Mouse (Mus musculus): ENCODE data around the gene Nr6a1.

Gene Nr6a1

DNA sequence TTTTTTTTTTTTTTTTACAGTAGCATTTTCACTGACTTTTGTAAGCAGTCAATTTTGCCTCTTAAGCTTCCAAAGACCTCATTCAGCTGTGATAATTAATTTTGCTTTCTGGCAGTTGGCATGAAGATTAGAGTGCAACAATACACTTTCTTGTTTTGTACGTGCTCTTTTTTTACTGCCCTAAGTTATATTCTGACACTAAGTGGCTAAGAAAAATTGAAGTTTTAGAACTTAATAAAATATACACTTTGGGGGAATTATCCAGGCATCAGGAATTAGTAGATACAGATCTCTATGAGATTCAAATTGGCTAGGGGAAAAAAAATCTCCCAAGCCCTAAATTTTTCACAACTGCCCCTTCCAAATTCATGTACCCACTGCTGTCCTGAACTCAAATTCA lies 144.8 kb downstream of the Nr6a1 start:
- no peak for DNase-seq (ENCODE audit: low read depth)

DNA sequence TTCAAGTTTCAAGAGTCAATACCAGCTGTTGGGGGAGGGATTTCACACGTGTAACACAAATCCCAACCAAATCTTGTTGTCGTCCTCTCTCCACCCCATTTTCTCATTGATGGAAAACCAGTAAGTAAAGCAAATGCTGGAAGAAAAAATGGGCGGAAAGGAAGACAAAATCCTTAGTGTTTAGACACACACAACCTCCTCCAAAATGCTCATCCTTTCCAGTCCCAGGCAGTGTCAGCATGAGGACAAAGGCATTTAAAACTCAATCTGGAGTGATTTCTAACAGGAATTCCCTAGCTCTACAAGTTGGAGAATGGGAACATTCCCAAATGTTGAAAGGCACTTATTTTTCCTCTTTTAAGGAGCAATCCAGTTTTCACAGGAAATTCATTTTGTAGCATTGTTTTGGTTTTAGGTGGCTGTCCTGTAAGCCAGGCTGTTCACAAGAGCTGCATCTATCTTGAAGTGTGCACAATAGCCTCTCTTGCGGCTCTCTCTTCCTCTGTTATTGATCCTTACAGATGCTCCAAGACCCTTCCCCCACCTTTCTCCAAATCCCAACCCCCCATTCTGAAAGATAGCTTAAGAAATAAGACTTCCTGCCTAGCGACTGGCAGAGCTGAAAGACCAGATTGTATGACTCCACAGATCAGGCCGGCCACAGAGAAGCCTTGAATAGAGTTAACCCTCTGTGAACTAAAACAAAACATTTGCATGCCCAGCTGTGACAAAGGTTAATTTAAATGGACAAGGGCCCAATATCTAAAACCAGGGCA lies 145.4 kb downstream of the Nr6a1 start:
- no peak for DNase-seq (ENCODE audit: low read depth)

DNA sequence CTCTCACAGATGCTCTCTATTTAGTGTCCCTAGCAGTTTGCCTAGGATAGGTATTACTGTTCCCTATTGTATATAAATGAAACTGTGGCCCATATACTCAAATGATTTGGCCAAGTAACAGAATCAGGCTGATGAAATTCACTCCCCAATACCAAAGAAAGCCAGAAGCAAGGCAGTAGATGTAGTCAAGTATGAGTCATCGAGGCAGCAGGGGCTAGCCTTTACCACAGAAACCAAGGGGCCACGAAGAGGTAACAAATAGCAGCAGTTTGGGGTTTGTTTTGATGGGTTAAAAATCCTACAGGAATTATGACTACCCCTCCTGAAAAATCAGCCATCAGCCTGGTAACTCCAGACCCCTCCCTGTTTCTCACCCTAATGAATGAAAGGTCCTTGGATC lies 147.5 kb downstream of the Nr6a1 start:
- peak; percentile 47 for DNase-seq (ENCODE audit: low read depth)

DNA sequence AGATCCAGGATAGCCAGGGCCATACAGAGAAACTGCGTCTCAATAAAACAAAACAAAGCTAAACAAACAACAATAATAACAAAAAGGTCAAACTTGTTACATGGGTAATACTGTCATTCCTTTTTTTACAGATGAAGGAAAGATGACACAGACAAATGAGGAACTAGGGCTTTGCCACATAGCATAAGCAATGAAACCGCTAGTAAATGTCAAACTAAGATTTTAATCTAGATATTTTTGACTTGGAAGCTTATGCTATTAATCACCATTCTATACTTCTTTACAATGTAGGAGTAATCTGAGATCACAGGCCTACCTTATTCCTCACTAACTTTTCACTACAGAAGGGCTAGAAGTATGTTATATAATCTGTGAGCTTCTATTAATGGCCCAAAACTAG lies 150.2 kb downstream of the Nr6a1 start:
- DNase-seq (ENCODE audit: low read depth): no peak

DNA sequence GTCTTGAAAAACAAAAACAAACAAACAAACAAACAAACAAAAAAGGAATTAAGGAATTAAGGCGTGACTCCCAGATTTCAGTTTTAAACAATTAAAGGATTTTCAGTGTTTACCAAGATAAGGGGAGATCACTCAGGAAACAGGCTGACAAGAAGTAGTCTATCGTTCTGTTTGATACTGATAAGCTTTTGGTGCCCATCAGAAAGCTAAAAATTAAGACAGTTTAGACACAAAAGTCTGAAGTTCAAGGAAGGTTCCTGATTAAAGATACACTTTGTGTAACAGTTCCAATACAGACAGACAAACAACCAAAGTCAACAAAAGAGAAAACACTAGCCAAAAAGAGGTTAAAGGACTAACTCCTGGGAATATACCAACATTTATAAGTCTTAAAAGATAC lies 152.6 kb downstream of the Nr6a1 start:
- DNase-seq (ENCODE audit: low read depth): no peak

DNA sequence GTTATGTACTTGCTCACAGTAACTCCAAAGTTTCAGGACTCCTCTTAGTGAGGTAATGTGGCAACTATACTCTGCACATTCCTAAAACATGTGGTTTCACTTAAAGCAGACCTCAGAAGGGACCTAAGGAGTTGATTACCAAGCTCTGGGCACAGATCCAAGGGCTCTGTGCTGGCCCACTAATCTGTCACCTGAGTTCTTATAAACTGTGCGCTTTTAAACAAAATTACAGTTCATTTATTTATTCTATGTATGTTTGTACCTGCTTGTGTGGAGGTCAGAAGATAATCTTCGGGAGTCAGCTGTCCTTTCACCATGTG lies 156.1 kb downstream of the Nr6a1 start:
- peak; percentile 96 for DNase-seq (ENCODE audit: low read depth)

DNA sequence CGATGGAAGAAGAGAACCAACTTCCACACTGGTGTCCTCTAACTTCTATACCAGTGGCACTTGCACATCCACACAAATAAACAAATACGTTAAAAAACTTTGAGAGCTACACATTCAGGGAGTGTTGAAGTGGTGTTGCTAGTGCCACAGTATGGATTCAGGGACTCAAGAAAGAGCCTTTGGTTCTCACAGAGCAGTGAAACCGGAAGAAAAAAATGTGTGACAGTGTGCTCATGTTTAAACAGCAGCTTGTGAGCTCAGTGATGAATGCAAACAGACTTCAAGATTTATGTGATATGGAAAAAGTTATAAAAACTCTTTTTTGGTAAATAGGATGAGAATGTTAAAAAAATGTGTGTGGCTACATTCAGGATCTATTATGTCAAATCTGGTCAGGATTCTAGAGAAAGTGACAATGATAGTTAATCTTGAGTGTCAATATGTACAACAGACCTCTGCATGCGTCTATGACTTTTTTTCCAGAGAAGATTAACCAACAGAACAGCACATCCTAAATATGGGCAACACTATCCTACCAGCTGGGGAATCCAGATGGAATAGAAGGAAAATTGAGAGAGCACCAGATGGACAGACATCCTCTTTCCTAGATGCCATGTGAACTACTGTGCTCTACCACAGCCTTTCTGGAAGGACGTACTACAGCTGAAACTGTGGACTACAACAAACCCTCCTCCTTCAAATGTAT lies 156.6 kb downstream of the Nr6a1 start:
- peak; percentile 9 for DNase-seq (ENCODE audit: low read depth)

DNA sequence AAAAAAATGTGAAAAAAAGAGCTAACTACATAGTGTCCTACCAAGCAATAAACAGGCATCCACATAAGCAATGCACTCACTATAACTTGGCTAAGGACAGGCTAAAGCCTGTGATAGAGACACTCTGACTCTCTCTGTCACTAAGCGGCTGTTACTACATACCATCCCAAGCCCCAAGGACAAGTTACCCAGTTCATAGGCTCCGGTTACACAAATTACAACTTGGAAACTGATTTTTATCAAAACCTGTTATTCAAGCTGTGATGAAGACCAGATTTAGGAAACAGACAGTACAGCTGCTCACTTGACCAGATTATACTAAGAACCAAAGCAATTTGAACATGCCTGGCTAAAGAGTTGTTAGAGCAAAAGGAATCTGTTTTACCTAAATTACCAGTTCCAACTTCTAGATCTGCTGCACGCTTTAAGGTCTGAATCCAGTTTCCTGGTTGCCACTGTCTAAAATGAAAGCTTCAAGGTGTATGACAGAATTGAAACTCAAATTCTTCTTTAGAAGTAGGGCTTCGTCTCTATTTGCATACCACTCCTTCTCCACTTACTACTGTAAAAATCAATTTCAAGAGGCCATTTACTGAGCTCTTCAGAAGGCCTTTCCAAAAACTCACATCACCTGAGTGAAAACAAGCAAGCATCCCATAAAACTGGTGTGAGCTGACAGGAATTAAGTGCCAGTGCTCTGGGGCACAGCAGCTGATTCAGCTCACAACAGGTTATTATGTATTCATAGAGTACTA lies 160.1 kb downstream of the Nr6a1 start:
- no peak for DNase-seq (ENCODE audit: low read depth)

DNA sequence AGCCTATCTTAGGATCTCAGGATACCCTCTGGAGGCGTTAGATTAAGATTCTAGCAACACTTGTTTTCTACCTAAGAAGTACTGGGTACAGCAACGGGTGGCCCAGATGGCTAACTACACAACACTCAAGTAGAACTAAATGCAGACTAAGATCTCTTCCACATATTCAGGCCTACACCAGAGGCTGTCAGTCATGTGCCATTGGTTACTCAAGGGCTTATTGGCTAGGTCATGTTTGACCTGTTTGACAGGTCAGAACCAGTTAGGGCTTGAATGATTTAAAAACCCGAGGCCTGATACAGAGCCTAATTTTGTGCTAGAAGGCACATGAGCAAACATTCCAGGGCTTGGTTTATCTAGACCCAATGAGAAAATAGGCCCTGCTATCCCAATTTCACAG lies 187.6 kb downstream of the Nr6a1 start:
- DNase-seq (ENCODE audit: low read depth): no peak

DNA sequence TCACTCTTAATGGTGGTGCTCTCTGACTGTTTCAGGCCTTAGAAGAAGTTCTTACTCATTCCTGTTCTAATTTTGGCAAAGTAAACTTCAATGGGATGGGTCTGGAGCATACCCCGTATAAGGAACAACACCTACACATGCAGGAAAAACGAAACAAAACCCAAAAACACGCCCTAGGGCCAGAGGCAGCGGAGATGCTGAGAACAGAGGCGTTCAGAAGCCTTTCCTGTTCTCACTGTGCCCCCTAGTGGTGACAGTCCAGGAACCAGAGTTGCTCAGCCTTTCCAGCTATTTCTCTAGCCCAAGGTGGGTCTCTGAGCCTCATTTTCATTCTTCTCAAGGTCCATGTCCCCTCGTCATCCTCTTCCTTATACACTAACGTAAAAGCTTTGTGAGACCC lies 188.1 kb downstream of the Nr6a1 start:
- DNase-seq (ENCODE audit: low read depth): peak; percentile 94

DNA sequence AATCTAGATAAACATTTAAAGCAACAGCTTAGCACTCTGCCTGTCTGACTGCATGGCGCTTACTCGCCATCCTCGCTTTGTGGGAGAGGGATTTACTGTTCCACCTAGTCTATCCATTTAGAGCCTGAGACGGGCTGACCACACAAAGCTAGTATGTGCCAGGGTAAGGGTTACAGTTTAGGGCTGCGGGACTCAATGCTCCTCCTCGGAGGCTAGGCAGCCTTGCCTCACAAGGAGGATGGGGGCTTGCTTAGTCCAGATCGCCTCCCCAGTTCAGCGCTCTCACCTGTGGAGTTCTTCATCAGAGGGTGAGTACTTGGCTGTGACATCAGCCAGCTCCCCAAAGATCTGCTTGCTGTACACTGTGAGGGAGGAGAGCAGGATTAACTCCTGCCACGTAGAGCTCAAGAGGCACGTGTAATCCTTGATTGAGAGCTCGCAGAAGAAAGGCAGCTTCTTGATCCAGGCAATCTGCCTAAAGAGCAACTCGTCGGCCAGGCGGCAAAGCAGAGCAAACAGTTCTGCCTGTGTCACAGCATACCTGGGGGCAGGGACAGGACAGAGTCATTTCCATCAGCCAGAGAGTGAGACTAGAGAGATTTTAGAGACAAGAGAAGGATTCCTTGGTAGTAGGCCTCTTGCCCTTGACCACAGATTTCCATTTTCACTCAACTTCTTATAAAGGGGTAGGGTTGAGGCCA lies 188.7 kb downstream of the Nr6a1 start:
- DNase-seq (ENCODE audit: low read depth): no peak

DNA sequence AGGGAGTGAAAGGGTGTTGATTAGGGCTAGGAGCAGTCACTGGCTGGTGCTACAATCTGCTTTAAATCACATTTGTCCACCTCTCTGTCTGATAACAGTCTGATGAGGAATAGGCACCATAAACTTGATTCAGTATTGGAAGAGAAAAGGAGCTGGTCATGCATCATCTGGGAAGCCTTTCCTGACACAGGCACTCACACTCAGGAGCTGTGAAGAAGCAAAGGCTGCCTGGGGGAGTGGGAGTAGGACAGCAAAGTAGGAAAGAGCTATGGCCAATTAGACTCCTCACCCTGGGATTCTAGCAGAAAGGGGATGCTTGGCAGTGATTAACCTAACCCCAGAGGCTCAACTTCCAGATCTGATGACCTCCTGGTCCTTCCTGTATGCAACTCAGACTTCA lies 191.7 kb downstream of the Nr6a1 start:
- no peak for DNase-seq (ENCODE audit: low read depth)

DNA sequence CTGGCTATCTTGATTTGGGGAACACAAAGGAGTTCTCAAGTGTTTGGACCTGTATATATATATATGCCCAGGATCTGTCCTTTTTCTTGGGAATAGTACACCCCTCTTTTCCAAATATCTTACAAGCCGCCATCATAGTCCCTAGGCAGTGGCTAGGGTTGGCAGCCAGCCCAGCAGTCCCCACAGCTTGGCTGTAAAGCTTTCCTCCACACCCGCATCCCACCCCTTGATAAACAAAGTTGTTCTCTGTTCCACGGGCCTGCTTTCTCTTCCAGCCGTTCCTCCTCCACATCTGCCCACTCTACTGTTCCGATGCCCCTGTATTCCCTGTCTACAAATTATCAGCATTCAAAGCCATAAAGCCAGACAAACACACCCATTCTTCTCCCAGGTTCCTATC lies 192.8 kb downstream of the Nr6a1 start:
- no peak for DNase-seq (ENCODE audit: low read depth)

DNA sequence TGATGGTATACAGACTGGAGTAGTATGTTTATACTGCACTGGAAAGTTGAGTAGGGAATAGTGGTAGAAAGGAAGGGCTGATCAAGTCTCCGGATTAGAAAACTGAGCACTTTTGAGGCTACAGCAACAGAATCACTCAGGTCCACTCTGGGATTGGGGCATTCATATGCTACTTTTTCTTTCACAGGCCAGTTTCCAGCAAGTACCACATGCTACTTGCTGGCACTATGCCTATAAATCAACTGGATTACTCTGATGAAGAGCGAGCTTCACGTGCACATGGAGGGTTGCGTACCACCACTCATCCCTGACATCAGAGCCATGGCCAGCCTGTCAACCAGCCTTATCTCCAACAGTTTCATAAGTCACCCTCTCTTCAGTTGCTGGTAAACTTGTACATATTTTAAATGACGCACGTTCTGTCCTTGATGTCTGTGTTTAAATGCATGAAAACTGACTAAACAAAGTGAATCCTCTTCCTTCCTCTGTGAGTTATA lies 197.1 kb downstream of the Nr6a1 start:
- DNase-seq (ENCODE audit: low read depth): no peak

DNA sequence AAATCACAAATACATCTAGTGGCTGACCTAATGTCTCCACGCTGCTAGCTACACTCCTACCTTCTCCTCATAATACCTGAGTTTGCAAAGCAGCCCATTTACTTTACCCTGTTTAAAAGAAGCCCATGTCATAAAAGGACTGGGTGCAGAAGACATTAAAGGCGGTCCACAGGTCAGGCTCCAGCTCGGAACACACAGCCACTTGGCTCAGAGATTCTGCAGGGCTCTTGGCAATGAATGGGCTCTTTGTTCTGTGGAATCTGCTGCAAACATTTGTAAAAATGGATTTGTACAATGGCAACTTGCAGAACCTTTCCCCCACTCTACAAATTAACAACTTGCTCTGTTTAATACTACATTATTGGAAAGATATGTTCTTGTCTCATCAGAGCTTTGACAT lies 202.1 kb downstream of the Nr6a1 start:
- DNase-seq (ENCODE audit: low read depth): no peak

DNA sequence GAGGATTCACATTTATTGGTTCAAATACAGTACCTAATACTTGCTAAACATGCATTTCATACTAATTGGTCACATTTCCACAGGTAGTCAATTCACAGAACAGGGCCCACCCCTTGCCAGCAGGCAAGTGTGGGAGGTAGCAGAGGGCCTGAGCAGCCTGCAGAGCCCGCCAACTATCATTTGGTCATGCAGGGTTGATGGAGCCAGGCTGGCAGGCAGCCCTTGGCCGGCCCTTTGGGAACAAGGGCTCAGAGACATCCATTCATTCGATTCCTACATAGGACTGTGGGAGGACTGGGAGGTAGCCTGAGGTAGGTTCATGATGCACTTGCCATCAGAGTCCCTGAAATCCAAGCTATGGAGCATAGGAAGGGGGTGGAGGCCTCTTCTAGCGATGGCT lies 204.1 kb downstream of the Nr6a1 start:
- no peak for DNase-seq (ENCODE audit: low read depth)

DNA sequence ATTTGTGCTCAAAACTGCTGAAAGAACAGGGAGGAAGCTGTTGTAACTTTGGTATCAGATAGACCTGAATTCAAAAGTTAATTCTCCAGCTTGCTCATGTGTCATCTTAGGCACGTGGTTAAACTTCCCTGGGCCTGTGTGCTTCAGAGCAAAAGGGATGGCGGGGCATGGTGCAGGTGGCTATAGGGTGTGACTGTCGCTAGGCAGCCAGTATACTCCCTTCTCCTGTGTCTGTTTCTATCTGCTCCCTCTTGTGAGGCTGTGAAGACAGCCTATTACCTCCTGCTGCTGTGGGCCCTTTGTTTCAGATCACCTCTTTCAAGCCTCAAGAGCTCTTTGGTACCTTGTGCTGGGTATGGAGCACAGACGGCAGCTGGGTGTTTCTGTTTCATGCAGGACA lies 205.4 kb downstream of the Nr6a1 start:
- no peak for DNase-seq (ENCODE audit: low read depth)

DNA sequence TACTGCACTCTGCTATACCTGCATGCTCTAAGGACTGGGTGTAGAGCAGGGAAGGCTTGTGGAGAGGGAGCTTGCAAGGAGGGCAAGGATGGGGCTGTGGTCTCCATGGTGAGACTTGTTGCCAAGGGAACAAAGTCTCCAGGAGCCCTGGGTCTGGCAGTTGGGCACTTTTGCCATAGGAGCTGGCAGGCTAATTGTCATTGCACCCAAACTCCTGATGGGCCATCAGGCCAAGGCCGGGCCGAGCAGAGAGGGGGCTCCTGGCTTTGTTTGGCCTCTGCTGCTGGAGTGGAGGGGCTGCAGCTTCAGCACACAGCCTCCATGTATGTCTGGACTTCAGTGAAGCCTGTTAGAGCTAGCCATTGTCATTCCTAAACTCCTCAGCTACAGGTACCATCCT lies 206.8 kb downstream of the Nr6a1 start:
- DNase-seq (ENCODE audit: low read depth): no peak

DNA sequence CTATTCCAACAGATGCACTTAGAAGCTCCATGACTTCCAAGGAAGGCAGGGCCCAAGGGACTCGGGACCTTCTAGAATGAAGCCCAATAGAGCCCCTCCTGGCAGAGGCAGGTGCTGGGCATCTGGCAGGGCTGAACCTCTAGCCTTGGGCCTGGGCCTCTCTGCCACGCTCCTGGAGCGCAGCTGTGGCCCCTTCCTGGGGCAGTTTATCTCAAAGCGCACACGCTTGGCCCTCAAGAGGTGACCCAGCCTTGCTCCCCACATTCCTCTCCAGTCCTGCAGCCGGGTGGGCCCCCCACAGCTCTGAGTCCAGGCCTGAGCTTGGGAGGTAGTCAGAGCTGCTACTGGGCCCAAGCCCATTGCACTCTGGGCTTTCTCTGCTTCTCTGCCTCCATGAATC lies 208.1 kb downstream of the Nr6a1 start:
- DNase-seq (ENCODE audit: low read depth): no peak

DNA sequence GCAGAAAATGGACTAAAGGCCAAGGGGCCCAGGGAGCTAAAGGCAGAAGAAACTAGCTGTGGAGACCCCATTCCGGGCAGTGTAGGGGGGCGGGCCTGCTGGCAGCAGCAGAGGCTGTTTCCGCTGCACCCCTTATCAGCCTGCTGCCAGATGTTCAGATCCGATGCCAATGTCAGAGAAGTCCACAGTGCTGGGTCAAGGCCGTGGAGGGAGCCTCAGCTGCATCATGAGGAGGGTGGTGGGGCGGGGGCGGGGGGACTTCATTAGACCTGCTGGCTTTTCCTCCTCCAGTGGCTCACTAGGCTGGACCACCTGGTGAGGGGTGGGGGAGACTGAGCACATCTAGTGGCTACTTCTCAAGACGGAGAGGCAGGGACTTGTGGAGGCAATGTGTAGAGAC lies 208.8 kb downstream of the Nr6a1 start:
- DNase-seq (ENCODE audit: low read depth): no peak

DNA sequence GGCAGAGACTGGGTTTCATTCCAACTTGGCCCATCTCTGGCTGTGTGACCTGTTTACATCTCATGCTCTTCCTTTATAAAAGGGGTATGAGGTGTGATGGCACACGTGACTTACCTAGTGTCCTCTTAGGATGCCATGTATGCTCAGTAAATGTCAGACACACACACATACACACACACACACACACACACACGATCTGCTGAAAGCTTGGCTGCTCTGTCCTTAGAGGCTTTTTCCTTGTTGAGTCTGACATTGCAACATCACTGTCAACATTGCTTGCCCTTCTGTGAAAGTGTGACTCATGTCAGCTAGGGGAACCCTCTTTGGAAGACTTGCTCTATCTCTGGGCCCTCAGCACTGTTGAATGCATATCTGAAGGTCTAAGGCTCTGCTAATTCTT lies 210.1 kb downstream of the Nr6a1 start:
- DNase-seq (ENCODE audit: low read depth): peak; percentile 62

DNA sequence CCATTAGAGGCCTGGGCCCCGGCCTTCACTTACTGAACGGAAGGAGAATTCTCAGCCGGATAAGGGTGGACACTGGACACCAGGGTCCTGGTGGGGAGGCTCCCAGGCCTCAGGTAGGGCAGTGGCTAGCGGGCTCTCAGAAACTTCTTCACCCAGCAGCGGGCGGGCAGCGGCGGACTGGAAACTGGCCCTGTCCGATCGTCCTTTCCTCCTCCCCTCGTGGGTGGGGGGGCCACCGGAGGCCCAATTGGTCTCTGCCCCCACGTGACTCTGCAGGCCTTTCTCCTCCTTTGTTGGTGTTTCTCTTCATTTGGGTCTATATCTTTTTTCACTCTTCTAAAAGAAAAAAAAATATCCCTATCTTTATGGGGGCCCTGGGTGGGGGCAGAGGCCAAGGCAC lies 213.2 kb downstream of the Nr6a1 start, which contains the start of gene Nr5a1:
TSS of gene Nr5a1 (minus strand) at position 219 of the 400 bp plus-strand sequence.
- DNase-seq (ENCODE audit: low read depth): no peak

All from NIH3T3 (cell line).